Mouse (Mus musculus) central nervous system, embryonic 18 days (tissue): Measurements from ENCODE around the gene Gm47791. TPM values are rescaled to one million over a fixed set of nuclear protein-coding genes. Genes with fewer than 3 reads are reported as not detected.

Experiments used
- polyA plus RNA-seq: library from polyadenylated mRNA; depleted of rRNA; stranded (reverse); fragments of >200 nt; gene quantifications from 2 replicates; pipeline ENCODE4 v1.2.3, GENCODE M21; 2012; rRNA removed

Gm47791 gene
- not detected in 2 replicates for polyA plus RNA-seq

DNA sequence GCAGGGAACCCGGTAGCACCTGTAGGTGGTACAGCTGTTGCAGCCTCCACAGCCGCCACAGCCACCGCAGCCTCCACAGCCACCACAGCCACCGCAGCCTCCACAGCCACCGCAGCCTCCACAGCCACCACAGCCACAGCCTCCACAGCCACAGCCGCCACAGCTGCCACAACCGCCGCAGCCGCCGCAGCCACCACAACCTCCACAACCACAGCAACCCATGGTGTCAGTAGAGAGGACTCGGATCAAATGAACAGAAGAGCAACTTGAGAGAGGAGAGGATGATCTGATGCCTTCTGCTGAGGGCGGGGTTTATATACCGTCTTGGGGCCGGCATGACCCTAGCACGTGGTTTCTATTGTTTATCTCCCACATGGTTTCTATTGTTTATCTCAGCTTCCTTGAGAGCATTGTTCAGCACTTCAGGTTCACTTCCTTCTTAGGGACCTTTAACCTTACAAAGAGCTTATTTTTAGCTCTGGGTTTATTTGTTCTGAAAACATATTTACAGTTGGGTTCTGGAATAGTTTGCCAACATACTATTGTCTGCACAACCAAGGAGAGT lies at the start of gene Gm47791:
Gene Gm47791, minus strand, starts transcription at position 222 of the 565 bp plus-strand sequence.

DNA sequence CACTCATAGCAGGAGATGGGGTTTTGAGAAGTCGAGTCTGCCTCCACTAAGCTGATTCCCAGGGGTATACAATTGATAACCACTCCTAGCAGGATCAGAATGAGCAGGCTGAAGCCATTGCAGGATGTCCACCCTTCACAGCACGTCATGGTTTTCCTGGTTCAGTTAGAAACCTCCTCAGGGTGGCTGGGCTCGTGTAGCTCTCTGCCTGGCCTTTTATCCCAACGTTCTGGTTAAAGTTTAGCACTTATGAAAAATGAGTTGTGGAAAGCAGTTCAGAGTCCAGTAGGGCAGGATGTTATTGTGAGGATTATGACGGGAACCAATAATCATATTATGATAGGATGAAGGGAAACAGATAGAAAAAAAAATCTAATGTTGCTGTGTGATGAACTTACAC lies 2.8 kb downstream of the Gm47791 start, which contains the start of gene Tm4sf20:
Gene Tm4sf20, minus strand, starts transcription at position 193 of the 400 bp plus-strand sequence.

DNA sequence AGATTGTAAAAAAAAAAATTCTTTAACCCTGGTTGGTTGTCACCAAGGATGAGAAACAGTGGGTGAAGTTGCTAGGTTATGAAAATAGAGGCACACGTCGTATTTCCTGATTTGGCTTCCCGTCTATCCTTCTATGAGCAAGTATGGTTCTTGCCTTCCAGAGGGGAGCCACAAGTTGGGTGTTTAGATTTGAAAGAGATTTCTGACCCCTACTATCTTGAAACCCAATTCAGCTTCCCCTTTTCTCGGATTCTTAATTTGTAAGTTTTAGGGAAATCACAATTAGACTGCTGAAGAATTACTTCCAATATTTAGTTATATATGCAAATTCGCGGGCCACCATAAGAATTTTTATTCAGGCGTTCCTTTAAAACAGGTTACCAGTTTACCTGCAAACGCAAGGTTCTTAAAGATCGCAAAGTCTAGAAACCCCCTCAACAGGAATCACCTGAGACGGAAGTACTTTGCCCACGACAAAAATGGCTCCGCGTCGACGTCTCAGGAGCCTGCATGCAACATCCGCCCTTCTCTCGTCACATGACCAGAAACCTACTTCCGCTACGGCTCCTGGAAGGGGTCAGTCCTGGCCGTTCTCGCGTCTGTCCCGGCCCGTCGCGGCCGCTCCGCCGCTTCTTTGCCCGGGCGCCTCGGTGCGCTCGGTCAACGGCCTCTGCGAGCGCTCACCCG lies 46.6 kb downstream of the Gm47791 start, which contains the start of gene Mff:
Gene Mff, plus strand, starts transcription at position 552 of the 687 bp plus-strand sequence.

Other genes starting within 250 kb of the Gm47791 start
- gene Col4a4, start 184.4 kb downstream of the Gm47791 start, polyA plus RNA-seq: 0.44 and 0.52 TPM in 2 replicates
- 0.26 and 0.32 TPM in 2 replicates for gene Col4a3, start 184.3 kb downstream of the Gm47791 start, polyA plus RNA-seq
- 379 and 394 TPM in 2 replicates for gene Mff, start 46.4 kb downstream of the Gm47791 start, polyA plus RNA-seq
- not detected in 2 replicates for gene Tm4sf20, start 2.8 kb downstream of the Gm47791 start, polyA plus RNA-seq
- 54.6 and 57.5 TPM in 2 replicates for gene Agfg1, start 68.2 kb upstream of the Gm47791 start, polyA plus RNA-seq
- gene A030005L19Rik, start 142.1 kb upstream of the Gm47791 start, polyA plus RNA-seq: 1.8 and 2.0 TPM in 2 replicates
- gene A030014E15Rik, start 153.7 kb upstream of the Gm47791 start, polyA plus RNA-seq: 0.12 and 0.18 TPM in 2 replicates
- not detected in 2 replicates for gene Gm6217, start 160.2 kb upstream of the Gm47791 start, polyA plus RNA-seq
- not detected in 2 replicates for gene A030003K21Rik, start 172.1 kb upstream of the Gm47791 start, polyA plus RNA-seq
- not detected in 2 replicates for gene Gm7544, start 184.8 kb upstream of the Gm47791 start, polyA plus RNA-seq
- gene Gm47955, start 189.0 kb upstream of the Gm47791 start, polyA plus RNA-seq: not detected in 2 replicates
- gene Gm47959, start 229.3 kb upstream of the Gm47791 start, polyA plus RNA-seq: not detected in 2 replicates